Mouse (Mus musculus) mesoderm, embryonic 11.5 days (tissue): ENCODE data around the gene H2-Ob.
A peak's percentile ranks its signal among the peaks of the same experiment; 100 is the strongest.

ENCODE experiments used
- DNase-seq: peaks from one replicate; pipeline ENCODE4 v3.0.0-alpha.2; 2012; ENCODE audit warnings: low read depth, low spot score

Gene H2-Ob

GRCm38 (mm10) chr17:34240916-34241315 is 2.2 kb downstream of the H2-Ob start:
- no peak for DNase-seq

GRCm38 (mm10) chr17:34244656-34245055 is 6.0 kb downstream of the H2-Ob start:
- no peak for DNase-seq

DNA sequence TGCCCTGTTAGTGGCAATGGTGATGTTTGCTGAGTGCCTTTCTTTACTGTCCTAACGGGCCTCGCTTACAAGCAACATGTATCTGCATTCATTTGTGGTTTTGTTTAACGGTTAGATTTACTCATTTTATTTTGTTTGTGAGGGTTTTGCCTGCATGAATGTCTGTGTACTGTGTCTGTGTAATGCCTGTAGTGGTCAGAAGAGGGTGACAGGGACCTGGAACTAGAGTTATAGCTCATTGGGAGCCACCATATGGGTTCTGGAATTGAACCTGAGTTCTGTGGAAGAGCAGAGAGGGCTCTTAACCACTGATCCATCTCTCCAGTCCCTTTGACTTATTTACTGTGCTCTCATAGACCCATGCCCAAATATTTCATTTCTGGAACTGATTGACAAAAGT is 8.3 kb downstream of the H2-Ob start:
- no peak for DNase-seq

DNA sequence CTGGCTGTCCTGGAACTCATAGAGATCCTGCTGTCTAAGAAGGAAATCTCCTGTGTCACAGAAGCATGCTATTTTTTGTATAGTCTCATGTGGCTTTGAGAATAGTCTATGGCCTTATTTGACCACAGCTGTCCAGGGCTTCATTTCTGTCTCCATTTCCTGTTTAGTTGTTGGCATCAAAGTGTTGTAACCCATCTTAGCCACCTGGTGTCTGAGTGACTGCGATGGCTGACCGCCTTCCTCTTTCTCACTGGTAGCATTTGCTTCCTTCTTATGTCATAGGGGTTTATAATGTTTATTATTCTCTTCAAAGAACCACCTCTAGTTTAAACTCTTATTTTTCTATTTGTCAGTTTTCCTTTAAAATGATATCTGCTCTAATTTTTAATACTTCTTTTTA is 10.1 kb downstream of the H2-Ob start:
- DNase-seq = no peak

DNA sequence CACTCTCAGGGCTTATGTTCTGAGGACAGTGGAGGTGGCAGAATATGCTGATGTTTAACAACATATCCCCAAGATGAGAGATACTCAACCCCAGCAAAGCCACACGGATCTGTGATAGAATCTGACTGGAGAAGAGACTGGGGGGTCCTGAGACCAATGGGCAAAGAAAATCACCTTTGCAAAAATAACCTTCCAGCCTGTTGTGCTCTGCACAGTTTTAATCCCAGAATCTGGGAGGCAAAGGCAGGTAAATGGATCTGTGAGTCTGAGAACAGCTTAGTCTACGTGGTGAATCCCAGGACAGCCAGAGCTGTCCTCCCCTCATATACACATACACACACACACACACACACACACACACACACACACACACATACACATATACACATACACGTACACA is 10.7 kb downstream of the H2-Ob start:
- DNase-seq = no peak

DNA sequence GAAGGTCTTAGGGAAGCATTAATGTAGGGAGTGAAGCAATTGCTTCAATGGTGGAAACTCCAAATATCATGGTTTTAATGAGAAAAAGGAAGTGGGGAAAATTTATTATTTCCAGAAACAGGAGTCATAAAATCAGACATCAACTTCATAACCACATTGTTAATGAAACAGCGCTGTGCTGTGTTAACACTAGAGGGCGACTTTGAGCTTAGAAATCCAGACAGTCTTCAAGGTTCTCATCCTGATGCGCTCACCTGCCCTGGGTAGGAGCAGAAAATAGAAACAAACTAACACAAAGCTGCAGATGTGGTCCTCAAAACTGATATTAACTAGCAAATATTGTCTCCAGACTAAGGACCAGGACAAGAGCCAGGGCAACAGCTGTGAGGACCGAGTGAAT is 11.2 kb downstream of the H2-Ob start:
- peak; percentile 45 for DNase-seq

DNA sequence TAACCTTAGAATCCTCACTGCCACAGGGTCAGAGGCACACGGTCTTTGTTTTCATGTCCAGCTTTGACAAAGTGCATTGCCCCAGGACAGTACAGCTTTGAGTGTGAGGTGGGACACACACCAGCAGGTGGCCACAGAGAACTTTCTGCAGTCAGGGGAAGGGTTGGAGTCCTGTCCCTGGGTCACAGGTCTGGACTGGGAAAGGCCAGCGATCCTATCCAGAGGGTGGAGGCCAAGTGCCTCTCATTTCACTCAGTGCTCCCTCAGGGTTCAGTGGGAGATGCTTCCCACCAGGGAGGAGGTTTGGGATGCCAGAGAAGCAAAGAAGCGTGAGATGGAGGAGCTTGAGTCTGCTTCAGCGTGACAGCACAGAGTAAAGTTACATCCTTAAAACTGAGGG is 13.0 kb downstream of the H2-Ob start:
- DNase-seq = no peak

DNA sequence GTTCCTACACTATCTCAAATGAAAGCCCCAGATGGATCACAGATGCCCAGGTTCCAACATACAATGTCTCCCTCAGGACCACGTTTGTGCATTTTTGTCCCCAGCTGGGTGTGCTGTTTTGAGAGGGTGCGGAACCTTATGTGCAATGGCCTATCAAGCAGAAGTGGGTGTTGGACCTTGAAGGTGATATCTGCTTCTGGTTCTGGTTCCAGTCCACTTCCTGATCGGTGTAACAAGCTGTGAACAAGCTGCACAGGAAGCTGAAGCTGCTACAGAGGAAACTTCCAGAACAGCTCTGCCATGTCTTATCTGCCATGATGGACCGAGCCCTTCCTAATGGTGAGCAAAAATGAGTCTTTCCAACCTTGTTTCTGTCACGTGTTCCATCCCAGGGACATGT is 17.8 kb downstream of the H2-Ob start:
- DNase-seq = no peak

DNA sequence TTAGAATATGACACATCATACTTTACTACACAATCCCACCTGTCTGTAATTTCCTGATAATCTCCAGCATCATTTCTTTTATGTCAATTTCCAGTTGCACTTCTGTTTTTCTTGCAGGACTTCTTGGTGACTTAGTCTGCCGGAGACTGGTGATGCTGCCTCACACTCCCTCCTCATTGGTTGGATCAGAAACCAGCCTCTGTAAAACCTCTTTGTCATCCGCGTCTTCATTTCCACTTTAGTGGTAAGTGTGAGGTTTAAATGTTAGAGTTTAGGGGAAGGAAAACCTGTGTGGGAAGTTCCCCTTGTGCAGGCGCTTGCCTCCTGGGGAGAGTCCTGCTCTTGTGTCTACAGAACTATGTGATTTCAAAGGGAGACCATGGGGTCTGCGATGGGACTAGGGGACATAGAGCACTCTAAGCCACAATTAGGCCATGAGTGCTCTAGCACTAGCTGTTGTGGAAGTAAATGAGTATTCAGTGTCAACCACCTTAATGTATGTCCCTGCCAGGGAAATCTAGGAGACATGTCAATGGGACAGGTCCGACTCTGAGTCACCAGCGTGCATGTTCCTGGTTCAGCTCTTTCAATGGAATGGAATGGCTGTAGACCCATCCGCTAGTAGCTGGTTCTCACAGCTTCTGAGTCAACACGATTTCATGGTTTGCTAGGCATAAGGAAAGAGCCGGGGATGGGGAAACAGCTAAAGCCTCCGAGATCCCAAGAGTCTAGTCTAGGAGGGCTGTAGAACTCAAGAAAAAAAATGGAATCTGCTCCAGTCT is 19.1 kb downstream of the H2-Ob start, which contains the start of gene H2-Ab1:
TSS of gene H2-Ab1 (plus strand) at position 96 of the 782 bp plus-strand sequence.
- peak; percentile 44 for DNase-seq

- no peak for DNase-seq
These were observed 21.8 kb downstream of the H2-Ob start for GRCm38 (mm10) chr17:34260551-34260950.

- peak; percentile 77 for DNase-seq
These were observed 22.8 kb downstream of the H2-Ob start for GRCm38 (mm10) chr17:34261502-34261901.

DNA sequence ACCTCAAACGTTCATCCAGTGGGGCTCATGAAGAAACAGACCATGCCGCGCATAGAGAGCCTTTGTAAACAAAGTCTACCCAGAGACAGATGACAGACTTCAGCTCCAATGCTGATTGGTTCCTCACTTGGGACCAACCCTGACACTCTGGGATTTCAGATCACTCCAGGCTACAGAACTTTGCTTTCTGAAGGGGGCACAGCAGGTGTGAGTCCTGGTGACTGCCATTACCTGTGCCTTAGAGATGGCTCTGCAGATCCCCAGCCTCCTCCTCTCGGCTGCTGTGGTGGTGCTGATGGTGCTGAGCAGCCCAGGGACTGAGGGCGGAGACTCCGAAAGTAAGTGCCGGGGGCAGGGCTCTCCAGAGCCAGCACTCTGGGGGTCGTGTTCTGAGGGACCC is 24.4 kb downstream of the H2-Ob start:
- DNase-seq = peak; percentile 86

GRCm38 (mm10) chr17:34263811-34264371 is 25.2 kb downstream of the H2-Ob start:
- DNase-seq = no peak

DNA sequence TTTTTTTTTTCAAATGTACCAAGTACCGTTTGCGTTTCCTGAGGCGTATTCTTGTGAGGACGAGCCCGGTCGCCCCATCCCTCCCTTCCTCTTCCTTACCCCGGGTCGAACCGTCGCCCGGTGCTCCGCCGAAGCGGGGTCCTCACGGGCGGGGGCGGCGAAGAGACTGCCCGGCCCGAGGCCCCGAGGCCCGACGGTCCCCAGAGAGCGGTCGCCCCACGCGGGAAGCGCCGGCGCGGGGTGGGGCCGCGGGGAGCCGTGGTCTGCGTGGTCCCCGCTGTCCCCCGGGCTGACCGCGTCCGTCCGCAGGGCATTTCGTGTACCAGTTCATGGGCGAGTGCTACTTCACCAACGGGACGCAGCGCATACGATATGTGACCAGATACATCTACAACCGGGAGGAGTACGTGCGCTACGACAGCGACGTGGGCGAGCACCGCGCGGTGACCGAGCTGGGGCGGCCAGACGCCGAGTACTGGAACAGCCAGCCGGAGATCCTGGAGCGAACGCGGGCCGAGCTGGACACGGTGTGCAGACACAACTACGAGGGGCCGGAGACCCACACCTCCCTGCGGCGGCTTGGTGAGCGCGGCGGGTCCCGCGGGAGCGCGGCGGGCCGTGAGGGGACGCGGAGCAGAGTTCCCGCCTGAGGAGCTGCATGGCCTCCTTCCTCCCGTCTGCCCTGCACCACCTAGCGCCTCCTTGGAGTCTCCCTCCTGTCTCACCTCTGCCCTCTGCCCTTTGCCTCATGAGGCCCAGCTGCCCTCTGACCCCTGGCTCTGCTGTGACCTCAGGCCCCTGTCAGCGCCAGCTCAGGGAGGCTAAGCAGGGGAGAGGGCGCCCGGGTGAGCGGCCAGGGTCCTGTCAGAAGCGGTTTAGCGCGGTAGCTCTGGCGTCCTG is 26.0 kb downstream of the H2-Ob start:
- no peak for DNase-seq

DNA sequence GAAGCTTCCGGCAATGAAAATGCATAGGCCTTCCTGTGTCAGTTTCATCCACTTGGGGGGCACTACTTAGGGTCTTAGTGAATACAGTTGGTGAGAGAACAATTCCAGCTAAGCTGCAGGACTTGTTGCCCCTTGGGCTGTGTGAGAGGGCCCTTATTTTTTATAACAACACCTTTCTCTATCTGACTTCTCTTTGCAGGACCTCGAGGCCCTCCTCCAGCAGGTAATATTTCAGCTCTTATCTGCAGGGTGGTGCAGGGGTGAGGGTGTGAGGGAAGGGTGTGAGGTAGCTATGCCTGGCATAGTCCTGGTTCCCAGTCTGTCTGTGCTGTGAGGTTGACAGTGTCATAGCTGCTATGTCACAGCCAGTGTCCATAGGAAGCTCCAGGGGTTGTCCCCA is 29.6 kb downstream of the H2-Ob start:
- DNase-seq = no peak

- DNase-seq = no peak
These were observed 30.0 kb downstream of the H2-Ob start for GRCm38 (mm10) chr17:34268748-34269147.

DNA sequence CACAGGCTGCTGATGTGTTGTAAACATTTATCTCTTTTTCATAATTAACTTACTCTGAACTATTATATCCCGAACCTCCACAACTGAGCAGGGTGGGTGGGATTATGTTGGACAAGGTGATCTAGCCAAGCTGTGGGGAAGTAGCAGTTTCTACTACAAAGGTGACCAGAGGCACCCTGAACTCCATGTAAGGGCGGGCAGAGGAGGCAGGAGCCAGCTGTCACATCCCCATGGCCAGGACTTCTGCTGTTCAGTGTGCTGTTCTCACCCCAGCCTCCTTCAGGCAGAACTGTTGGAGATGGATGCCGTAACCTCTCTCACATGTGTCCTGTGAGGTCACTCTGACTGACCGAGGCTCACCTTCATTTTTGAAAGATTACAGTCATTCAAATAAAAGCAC is 31.1 kb downstream of the H2-Ob start:
- no peak for DNase-seq

GRCm38 (mm10) chr17:34270230-34270629 is 31.5 kb downstream of the H2-Ob start:
- DNase-seq = no peak

DNA sequence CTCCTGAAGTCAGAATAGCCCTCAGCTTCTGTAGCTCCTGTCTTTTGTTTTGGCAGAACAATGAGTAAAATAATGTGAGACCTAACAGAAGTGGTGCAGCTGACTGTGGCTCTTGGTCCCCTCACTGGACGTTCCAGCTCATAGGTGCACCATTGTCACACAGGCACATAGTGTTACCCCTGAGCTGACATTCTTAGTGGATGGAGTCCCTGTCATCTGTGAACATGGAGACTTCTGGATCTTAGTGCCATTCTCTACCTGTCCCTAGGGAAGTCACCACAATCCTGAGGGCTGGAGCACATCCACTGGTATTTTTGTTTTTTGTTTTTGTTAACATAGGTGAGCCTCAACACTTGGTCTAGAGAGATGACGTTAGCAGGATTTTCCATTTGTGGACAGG is 32.2 kb downstream of the H2-Ob start:
- DNase-seq = no peak

DNA sequence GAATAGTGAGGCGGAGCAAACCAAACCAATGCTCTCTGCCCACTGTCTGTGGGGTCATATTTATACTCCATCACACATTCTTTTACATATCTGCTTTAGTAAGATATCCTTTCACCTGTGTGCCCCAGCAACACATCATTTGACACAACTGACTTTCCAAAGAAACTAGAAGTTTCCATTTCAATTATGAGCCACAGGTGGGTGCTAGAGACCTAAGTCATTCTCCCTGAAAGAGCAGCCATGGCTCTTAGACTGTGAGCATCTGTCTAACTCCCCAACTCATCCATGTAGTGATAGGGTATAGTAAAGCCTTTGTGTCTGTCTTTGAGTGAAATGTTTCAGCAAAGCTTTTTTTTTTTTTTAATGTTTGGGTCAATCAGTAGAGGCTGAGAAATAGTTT is 33.4 kb downstream of the H2-Ob start:
- DNase-seq = no peak

DNA sequence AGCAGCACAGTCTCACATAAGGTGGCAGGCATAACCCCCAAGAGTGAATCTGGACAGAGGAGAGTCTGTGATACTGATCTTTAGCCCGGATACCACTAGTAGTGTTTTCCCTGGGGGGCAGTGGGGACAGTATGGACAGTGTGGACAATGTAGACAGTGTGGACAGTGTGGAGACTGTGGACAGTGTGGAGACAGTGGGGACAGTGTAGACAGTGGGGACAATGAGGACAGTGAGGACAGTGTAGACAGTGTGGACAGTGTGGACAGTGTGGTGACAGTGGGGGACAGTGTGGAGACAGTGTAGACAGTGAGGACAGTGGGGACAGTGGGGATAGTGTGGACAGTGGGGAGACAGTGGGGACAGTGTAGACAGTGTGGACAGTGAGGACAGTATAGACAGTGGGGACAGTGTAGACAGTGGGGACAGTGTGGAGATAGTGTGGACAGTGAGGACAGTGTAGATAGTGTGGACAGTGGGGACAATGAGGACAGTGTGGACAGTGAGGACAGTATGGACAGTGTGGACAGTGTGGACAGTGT is 41.9 kb downstream of the H2-Ob start:
- no peak for DNase-seq

DNA sequence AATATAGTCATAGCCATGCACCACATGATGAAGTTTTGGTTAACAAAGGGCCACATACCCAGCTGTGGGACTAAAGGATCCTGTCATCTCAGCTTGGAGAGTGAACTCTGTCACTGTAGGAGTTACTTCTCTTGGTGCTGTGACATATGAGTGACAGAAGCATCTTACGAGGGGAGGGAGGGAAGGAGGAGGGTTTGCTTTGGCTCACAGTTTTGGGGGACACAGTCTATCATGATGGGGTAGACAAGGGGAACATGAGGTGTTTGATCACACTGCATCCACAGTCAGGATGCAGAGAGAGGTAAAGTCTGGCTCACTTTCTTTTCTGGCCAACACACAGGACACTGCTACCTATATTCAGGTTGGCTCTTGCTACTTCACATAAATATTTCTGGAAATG is 43.1 kb downstream of the H2-Ob start:
- DNase-seq = no peak
